Mouse (Mus musculus) CH12.LX (cell line): ENCODE results near the gene Il17re. TPM values are rescaled to one million over a fixed set of nuclear protein-coding genes. Genes with fewer than 3 reads are reported as not detected.

Source experiments
- DNase-seq: peaks from one replicate; pipeline ENCODE4 v3.0.0-alpha.2; 2013; ENCODE audit errors: extremely low read depth
- H3K27ac ChIP-seq: 2 replicates; pipeline ENCODE4 v1.5.1; 2012; ENCODE audit warnings: low read depth, mild to moderate bottlenecking, control low read depth, moderate library complexity; ENCODE audit not compliant: insufficient read depth
- H3K27me3 ChIP-seq: replicated peaks from 2 replicates; pipeline ENCODE3; 2012; ENCODE audit warnings: inconsistent platforms
- H3K36me3 ChIP-seq, 2 experiments: replicated peaks in 1 of 2; 2 replicates each; pipeline versions ENCODE3 to v1.6.1; 2012; ENCODE audit warnings: inconsistent platforms in 1 of 2, low read length in 1 of 2, mild to moderate bottlenecking in 1 of 2, mixed read lengths in 1 of 2, moderate library complexity in 1 of 2; ENCODE audit not compliant: control insufficient read depth in 1 of 2, insufficient read depth in 1 of 2
- H3K4me1 ChIP-seq, 2 experiments: 2 replicates each; pipeline ENCODE4 v1.6.1; 2012; ENCODE audit warnings: inconsistent platforms in 1 of 2, moderate library complexity in 1 of 2; ENCODE audit not compliant: insufficient read depth in 2 of 2, control insufficient read depth in 1 of 2
- H3K4me2 ChIP-seq: 2 replicates; pipeline ENCODE4 v1.6.1; 2012; ENCODE audit warnings: low read depth, mild to moderate bottlenecking, control low read depth; ENCODE audit not compliant: poor library complexity, insufficient read depth, severe bottlenecking
- H3K4me3 ChIP-seq, 3 experiments: fragments of 150-350 bp in 1 of 3; sonication (generic) in 1 of 3; replicated peaks in 1 of 3; 2 replicates each; pipeline versions ENCODE3 to v1.5.1; 2011 to 2012; ENCODE audit warnings: low read depth in 2 of 3, low read length in 2 of 3, mild to moderate bottlenecking in 2 of 3, moderate library complexity in 2 of 3, control low read depth in 1 of 3, improper control_type of control experiment in 1 of 3, inconsistent platforms in 1 of 3, mixed read lengths in 1 of 3; ENCODE audit not compliant: poor library complexity in 1 of 3
- H3K79me2 ChIP-seq: replicated peaks from 2 replicates; pipeline ENCODE4 v1.6.1; 2012; ENCODE audit warnings: mild to moderate bottlenecking, moderate library complexity; ENCODE audit not compliant: control insufficient read depth, poor library complexity, insufficient read depth, severe bottlenecking; ENCODE audit errors: extremely low read depth
- H3K9ac ChIP-seq: 2 replicates; pipeline ENCODE4 v1.6.1; 2012; ENCODE audit warnings: low read depth, mild to moderate bottlenecking, control low read depth, moderate library complexity; ENCODE audit not compliant: insufficient read depth
- H3K9me3 ChIP-seq: replicated peaks from 2 replicates; pipeline ENCODE3; 2012; ENCODE audit warnings: low read length, inconsistent platforms, mixed read lengths
- CTCF ChIP-seq, 2 experiments: IDR thresholded peaks in 1 of 2; conservative IDR thresholded peaks in 1 of 2; 2 replicates each; pipeline ENCODE4 v1.5.1; 2011 to 2012; ENCODE audit warnings: low read depth in 2 of 2, low read length in 2 of 2, improper control_type of control experiment in 1 of 2, inconsistent platforms in 1 of 2, mild to moderate bottlenecking in 1 of 2, moderate library complexity in 1 of 2
- EP300 ChIP-seq: IDR thresholded peaks from 2 replicates; pipeline ENCODE4 v1.6.1; 2011; ENCODE audit warnings: low read length, improper control_type of control experiment
- JUN ChIP-seq: IDR thresholded peaks from 2 replicates; pipeline ENCODE4 v1.6.1; 2011; ENCODE audit warnings: low read depth, mild to moderate bottlenecking, low read length, improper control_type of control experiment, moderate library complexity; ENCODE audit not compliant: insufficient read depth
- KAT2A ChIP-seq: IDR thresholded peaks from 2 replicates; pipeline ENCODE4 v1.6.1; 2012; ENCODE audit warnings: low read length, improper control_type of control experiment, inconsistent platforms; ENCODE audit not compliant: insufficient replicate concordance
- MAFK ChIP-seq: IDR thresholded peaks from 2 replicates; pipeline ENCODE4 v1.6.1; 2011; ENCODE audit warnings: low read length, improper control_type of control experiment; ENCODE audit not compliant: insufficient replicate concordance
- MAZ ChIP-seq: IDR thresholded peaks from 2 replicates; pipeline ENCODE4 v1.6.1; 2012; ENCODE audit warnings: low read depth, mild to moderate bottlenecking, inconsistent platforms, low read length, improper control_type of control experiment, moderate library complexity
- MEF2A ChIP-seq: IDR thresholded peaks from 2 replicates; pipeline ENCODE4 v1.6.1; 2014; ENCODE audit warnings: low read depth, mild to moderate bottlenecking, inconsistent platforms, low read length, improper control_type of control experiment, borderline replicate concordance
- MYC ChIP-seq: IDR thresholded peaks from 2 replicates; pipeline ENCODE4 v1.6.1; 2011; ENCODE audit warnings: low read depth, mild to moderate bottlenecking, improper control_type of control experiment, low read length
- NELFE ChIP-seq: IDR thresholded peaks from 2 replicates; pipeline ENCODE4 v1.6.1; 2011; ENCODE audit warnings: low read depth, low read length, improper control_type of control experiment
- NRF1 ChIP-seq: IDR thresholded peaks from 2 replicates; pipeline ENCODE4 v1.6.1; 2014; ENCODE audit warnings: low read depth, mild to moderate bottlenecking, inconsistent platforms, low read length, improper control_type of control experiment, moderate library complexity
- PAX5 ChIP-seq: IDR thresholded peaks from 2 replicates; pipeline ENCODE4 v1.6.1; 2012; ENCODE audit warnings: low read length, inconsistent platforms, mixed read lengths
- RAD21 ChIP-seq: IDR thresholded peaks from 2 replicates; pipeline ENCODE4 v1.6.1; 2011; ENCODE audit warnings: low read depth, mild to moderate bottlenecking, low read length, improper control_type of control experiment, moderate library complexity
- SIN3A ChIP-seq: IDR thresholded peaks from 2 replicates; pipeline ENCODE4 v1.6.1; 2012; ENCODE audit warnings: low read length, improper control_type of control experiment, inconsistent platforms
- SMC3 ChIP-seq: IDR thresholded peaks from 2 replicates; pipeline ENCODE4 v1.6.1; 2011; ENCODE audit warnings: low read depth, low read length, improper control_type of control experiment
- TBP ChIP-seq: conservative IDR thresholded peaks from 2 replicates; pipeline ENCODE4 v1.6.1; 2011; ENCODE audit warnings: low read depth, low read length, improper control_type of control experiment
- ZMIZ1 ChIP-seq: IDR thresholded peaks from 2 replicates; pipeline ENCODE4 v1.6.1; 2012; ENCODE audit warnings: low read depth, mild to moderate bottlenecking, inconsistent platforms, low read length, improper control_type of control experiment
- ZNF384 ChIP-seq: IDR thresholded peaks from 2 replicates; pipeline ENCODE4 v1.6.1; 2012; ENCODE audit warnings: low read depth, low read length, improper control_type of control experiment, inconsistent platforms
- dilution Hi-C: fragments of 300-500 bp; cut with MboI; formaldehyde crosslinking; loops from 2 replicates; pipeline ENCODE4 v1.14.3; 2020; ENCODE audit warnings: low sequenced_read_pairs; ENCODE audit not compliant: extremely low pct_unique_long_range_greater_than_20kb, extremely low pct_ligation_motif_present
- in situ Hi-C: fragments of 300-500 bp; cut with MboI; formaldehyde crosslinking; loops from 3 replicates; pipeline ENCODE4 v1.14.3; 2019; ENCODE audit warnings: low sequenced_read_pairs, low pct_ligation_motif_present, low pct_unique_long_range_greater_than_20kb, mixed read lengths
- polyA plus RNA-seq: library from polyadenylated mRNA; unstranded; fragments of >175 nt; gene quantifications from 2 replicates; pipeline ENCODE4 v1.2.1, GENCODE M21; 2012; ENCODE audit warnings: low read depth; ENCODE audit not compliant: insufficient read length
- total RNA-seq, 2 experiments: library from RNA; depleted of rRNA; stranded (reverse); fragments of 300-350 nt in 1 of 2; fragments of >200 nt in 1 of 2; gene quantifications; 2 replicates each; pipeline ENCODE4 v1.2.3; 2012 to 2014

The Il17re gene
- total and polyA plus RNA-seq, 3 experiments: 0.13 TPM; not detected in 1

GRCm38 (mm10) chr6:113483100-113483615, 24.9 kb downstream of the Il17re start, which contains the start of gene Creld1 (continued):
- TF ChIP-seq TBP: peak; percentile 91
- TF ChIP-seq ZMIZ1: peak; percentile 52; the same call in 1 of the 2 replicates
- TF ChIP-seq EP300: no peak; the same call in 1 of the 2 replicates
- TF ChIP-seq SMC3: no peak
- TF ChIP-seq NELFE: peak; percentile 69
- TF ChIP-seq KAT2A: no peak
- TF ChIP-seq CTCF (conservative IDR thresholded peaks at IDR 0.05 in 1 of 2, IDR thresholded peaks at IDR 0.05 in 1 of 2; ENCODE audit: low read depth in 2 of 2, low read length in 2 of 2): no peak
- TF ChIP-seq JUN: no peak

- peak overlapping the region; percentile 90 for H3K9ac ChIP-seq
- H3K4me2 ChIP-seq: peak overlapping the region; percentile 88
- H3K27ac ChIP-seq: no peak overlapping the region
- dilution Hi-C loops (no loop called here), in situ Hi-C loops (no loop called here)
- no peak for TF ChIP-seq MEF2A
- TF ChIP-seq NRF1: no peak
- no peak for TF ChIP-seq PAX5
- no peak for TF ChIP-seq ZNF384
- no peak for TF ChIP-seq RAD21
- TF ChIP-seq SIN3A: no peak
- no peak for TF ChIP-seq MYC
- TF ChIP-seq MAFK: no peak
- no peak for TF ChIP-seq SMC3
- H3K9me3 ChIP-seq: peaks cover 2% of the 10 kb centered on the region
- no peaks in the 10 kb centered on the region for H3K79me2 ChIP-seq
- peaks cover 0 to 18% of the 10 kb centered on the region in 2 experiments for H3K36me3 ChIP-seq
- peaks cover 15 to 44% of the 10 kb centered on the region in 2 experiments for H3K4me1 ChIP-seq
- DNase-seq: peak; percentile 21
- peak overlapping the region; percentile 58 to 84 (median 67) for H3K4me3 ChIP-seq
- H3K27me3 ChIP-seq: peaks cover 5% of the 10 kb centered on the region
Observed at GRCm38 (mm10) chr6:113483729-113484128, 25.4 kb downstream of the Il17re start.

GRCm38 (mm10) chr6:113487125-113487576, 28.9 kb downstream of the Il17re start:
- Histone ChIP-seq H3K27me3 (no peaks in the 10 kb centered on the region), H3K79me2 (no peaks in the 10 kb centered on the region), H3K4me1 (peaks cover 14 to 44% of the 10 kb centered on the region in 2 experiments), H3K4me3 (no peak overlapping the region), H3K9me3 (peaks cover 2% of the 10 kb centered on the region), H3K36me3 (peaks cover 12 to 44% of the 10 kb centered on the region in 2 experiments), H3K4me2 (no peak overlapping the region), H3K27ac (no peak overlapping the region), H3K9ac (no peak overlapping the region)
- in situ Hi-C loops (no loop called here), dilution Hi-C loops (no loop called here)
- peak; percentile 66; the same call in 1 of the 2 replicates for TF ChIP-seq MAFK
- no peak for TF ChIP-seq MAZ
- DNase-seq: peak; percentile 21
